Mouse (Mus musculus): Measurements from ENCODE around the gene Pank3. TPM values are rescaled to one million over a fixed set of nuclear protein-coding genes. Genes with fewer than 3 reads are reported as not detected.

Gene Pank3
- total RNA-seq (2018; cell fraction: chromatin; rRNA removed): 10 to 100 TPM in 21 of 26 experiments, 1 to 10 TPM in 5; 7.1 to 21.9 (median 12.9) TPM
- total RNA-seq (2018; cell fraction: cytosol; rRNA removed): 10 to 100 TPM; 28.9 to 63.4 (median 47.2) TPM
- total RNA-seq (2018; cell fraction: nucleus; rRNA removed): 10 to 100 TPM; 20.1 to 56.8 (median 28.6) TPM
- polyA plus RNA-seq (2018): 17.9 to 46.3 TPM (median 31.2 TPM) in 3 replicates

- peaks cover 46% of the 10 kb centered on the region for H3K79me2 ChIP-seq (ENCODE audit: inconsistent target)
- H3K27ac ChIP-seq: peak within 1 kb of the TSS; percentile 67
- H3K36me3 ChIP-seq (ENCODE audit: inconsistent target): no peaks in the 10 kb centered on the region
- under 1% methylated on average over 47 of the region's 50 CpGs for WGBS (ENCODE audit: missing documents)
- H3K4me3 ChIP-seq (ENCODE audit: inconsistent target): peak within 1 kb of the TSS; percentile 85
Measured at GRCm38 (mm10) chr11:35769188-35769745, at the start of gene Pank3. TSS of gene Pank3 (plus strand) at chr11:35769484.

- no peak overlapping the region for H3K27ac ChIP-seq
- no peak overlapping the region for H3K4me3 ChIP-seq (ENCODE audit: inconsistent target)
- H3K79me2 ChIP-seq (ENCODE audit: inconsistent target): no peaks in the 10 kb centered on the region
- H3K36me3 ChIP-seq (ENCODE audit: inconsistent target): no peaks in the 10 kb centered on the region
- 77% methylated on average over 5 of the region's 5 CpGs for WGBS (ENCODE audit: missing documents)
Measured at GRCm38 (mm10) chr11:35723876-35724275, 45.4 kb upstream of the Pank3 start.

GRCm38 (mm10) chr11:35726341-35726846, 42.9 kb upstream of the Pank3 start:
- 89% methylated on average over 8 of the region's 8 CpGs for WGBS (ENCODE audit: missing documents)
- no peak overlapping the region for H3K27ac ChIP-seq
- no peaks in the 10 kb centered on the region for H3K36me3 ChIP-seq (ENCODE audit: inconsistent target)
- H3K4me3 ChIP-seq (ENCODE audit: inconsistent target): no peak overlapping the region
- no peaks in the 10 kb centered on the region for H3K79me2 ChIP-seq (ENCODE audit: inconsistent target)

GRCm38 (mm10) chr11:35728200-35728599, 41.1 kb upstream of the Pank3 start:
- no peak overlapping the region for H3K27ac ChIP-seq
- 100% methylated on average over 1 of the region's 1 CpGs for WGBS (ENCODE audit: missing documents)
- no peaks in the 10 kb centered on the region for H3K79me2 ChIP-seq (ENCODE audit: inconsistent target)
- no peak overlapping the region for H3K4me3 ChIP-seq (ENCODE audit: inconsistent target)
- H3K36me3 ChIP-seq (ENCODE audit: inconsistent target): no peaks in the 10 kb centered on the region

- 73% methylated on average over 5 of the region's 5 CpGs for WGBS (ENCODE audit: missing documents)
- Histone ChIP-seq H3K79me2 (ENCODE audit: inconsistent target) (no peaks in the 10 kb centered on the region), H3K36me3 (ENCODE audit: inconsistent target) (no peaks in the 10 kb centered on the region), H3K4me3 (ENCODE audit: inconsistent target) (no peak overlapping the region), H3K27ac (no peak overlapping the region)
Measured at GRCm38 (mm10) chr11:35729186-35729585, 40.1 kb upstream of the Pank3 start.

- Histone ChIP-seq H3K36me3 (ENCODE audit: inconsistent target) (no peaks in the 10 kb centered on the region), H3K27ac (no peak overlapping the region), H3K4me3 (ENCODE audit: inconsistent target) (no peak overlapping the region), H3K79me2 (ENCODE audit: inconsistent target) (no peaks in the 10 kb centered on the region)
- 71% methylated on average over 1 of the region's 1 CpGs for WGBS (ENCODE audit: missing documents)
Measured at GRCm38 (mm10) chr11:35732366-35732765, 36.9 kb upstream of the Pank3 start.

- H3K79me2 ChIP-seq (ENCODE audit: inconsistent target): no peaks in the 10 kb centered on the region
- WGBS (ENCODE audit: missing documents): 72% methylated on average over 2 of the region's 2 CpGs
- no peak overlapping the region for H3K27ac ChIP-seq
- no peak overlapping the region for H3K4me3 ChIP-seq (ENCODE audit: inconsistent target)
- H3K36me3 ChIP-seq (ENCODE audit: inconsistent target): no peaks in the 10 kb centered on the region
Measured at GRCm38 (mm10) chr11:35736817-35737216, 32.5 kb upstream of the Pank3 start.

GRCm38 (mm10) chr11:35737262-35737661, 32.0 kb upstream of the Pank3 start:
- no peak overlapping the region for H3K4me3 ChIP-seq (ENCODE audit: inconsistent target)
- no peaks in the 10 kb centered on the region for H3K79me2 ChIP-seq (ENCODE audit: inconsistent target)
- WGBS (ENCODE audit: missing documents): 95% methylated on average over 2 of the region's 2 CpGs

GRCm38 (mm10) chr11:35738102-35738501, 31.2 kb upstream of the Pank3 start:
- Histone ChIP-seq H3K4me3 (ENCODE audit: inconsistent target) (no peak overlapping the region), H3K36me3 (ENCODE audit: inconsistent target) (no peaks in the 10 kb centered on the region), H3K79me2 (ENCODE audit: inconsistent target) (no peaks in the 10 kb centered on the region), H3K27ac (no peak overlapping the region)
- 83% methylated on average over 3 of the region's 3 CpGs for WGBS (ENCODE audit: missing documents)

More at GRCm38 (mm10) chr11:35737262-35737661, 32.0 kb upstream of the Pank3 start:
- Histone ChIP-seq H3K27ac (no peak overlapping the region), H3K36me3 (ENCODE audit: inconsistent target) (no peaks in the 10 kb centered on the region)

- no peaks in the 10 kb centered on the region for H3K79me2 ChIP-seq (ENCODE audit: inconsistent target)
- H3K36me3 ChIP-seq (ENCODE audit: inconsistent target): no peaks in the 10 kb centered on the region
- WGBS (ENCODE audit: missing documents): 95% methylated on average over 6 of the region's 6 CpGs
- H3K27ac ChIP-seq: no peak overlapping the region
- no peak overlapping the region for H3K4me3 ChIP-seq (ENCODE audit: inconsistent target)
Measured at GRCm38 (mm10) chr11:35743586-35743985, 25.7 kb upstream of the Pank3 start.

GRCm38 (mm10) chr11:35744571-35744970, 24.7 kb upstream of the Pank3 start:
- no peaks in the 10 kb centered on the region for H3K36me3 ChIP-seq (ENCODE audit: inconsistent target)
- WGBS (ENCODE audit: missing documents): 88% methylated on average over 6 of the region's 6 CpGs
- H3K27ac ChIP-seq: no peak overlapping the region

GRCm38 (mm10) chr11:35750578-35750977, 18.7 kb upstream of the Pank3 start:
- Histone ChIP-seq H3K4me3 (ENCODE audit: inconsistent target) (no peak overlapping the region), H3K27ac (no peak overlapping the region), H3K79me2 (ENCODE audit: inconsistent target) (no peaks in the 10 kb centered on the region), H3K36me3 (ENCODE audit: inconsistent target) (no peaks in the 10 kb centered on the region)
- 61% methylated on average over 8 of the region's 8 CpGs for WGBS (ENCODE audit: missing documents)

More at GRCm38 (mm10) chr11:35744571-35744970, 24.7 kb upstream of the Pank3 start:
- no peak overlapping the region for H3K4me3 ChIP-seq (ENCODE audit: inconsistent target)
- no peaks in the 10 kb centered on the region for H3K79me2 ChIP-seq (ENCODE audit: inconsistent target)

GRCm38 (mm10) chr11:35754906-35755418, 14.3 kb upstream of the Pank3 start:
- H3K4me3 ChIP-seq (ENCODE audit: inconsistent target): no peak overlapping the region
- H3K27ac ChIP-seq: no peak overlapping the region
- 94% methylated on average over 4 of the region's 4 CpGs for WGBS (ENCODE audit: missing documents)
- no peaks in the 10 kb centered on the region for H3K79me2 ChIP-seq (ENCODE audit: inconsistent target)
- H3K36me3 ChIP-seq (ENCODE audit: inconsistent target): no peaks in the 10 kb centered on the region

GRCm38 (mm10) chr11:35755546-35755945, 13.7 kb upstream of the Pank3 start:
- Histone ChIP-seq H3K36me3 (ENCODE audit: inconsistent target) (no peaks in the 10 kb centered on the region), H3K27ac (no peak overlapping the region), H3K4me3 (ENCODE audit: inconsistent target) (no peak overlapping the region), H3K79me2 (ENCODE audit: inconsistent target) (no peaks in the 10 kb centered on the region)
- 83% methylated on average over 6 of the region's 6 CpGs for WGBS (ENCODE audit: missing documents)

Measured in macrophage (primary cell).